Mouse (Mus musculus): ENCODE measurements around the gene Barhl1. TPM values are rescaled to one million over a fixed set of nuclear protein-coding genes. Genes with fewer than 3 reads are reported as not detected.

Barhl1 gene
- total RNA-seq, 2 experiments from 2014 or later: 0.17 TPM; not detected in 1

DNA sequence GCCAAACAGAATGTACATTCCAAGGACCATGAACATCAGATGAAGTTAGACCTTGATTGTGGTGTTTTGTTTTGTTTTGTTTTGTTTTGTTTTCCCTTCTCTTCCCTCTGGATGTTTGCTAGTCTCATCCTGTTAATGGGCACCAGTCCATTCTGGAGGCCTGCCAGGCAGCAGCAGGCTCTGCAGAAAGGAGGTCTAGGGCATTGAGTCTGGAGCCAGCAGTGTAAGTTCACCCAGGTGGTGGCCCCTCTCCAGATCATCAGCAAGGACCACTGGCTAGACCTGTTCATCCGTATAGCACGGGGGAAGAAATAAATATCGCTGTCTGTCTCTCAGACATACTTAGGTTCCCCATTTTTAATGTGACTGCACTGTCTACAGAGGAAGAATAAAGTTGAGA lies 35.2 kb downstream of the Barhl1 start:
- no peak for ATAC-seq (replicated peaks; ENCODE audit: low FRiP score, poor library complexity, severe bottlenecking)

DNA sequence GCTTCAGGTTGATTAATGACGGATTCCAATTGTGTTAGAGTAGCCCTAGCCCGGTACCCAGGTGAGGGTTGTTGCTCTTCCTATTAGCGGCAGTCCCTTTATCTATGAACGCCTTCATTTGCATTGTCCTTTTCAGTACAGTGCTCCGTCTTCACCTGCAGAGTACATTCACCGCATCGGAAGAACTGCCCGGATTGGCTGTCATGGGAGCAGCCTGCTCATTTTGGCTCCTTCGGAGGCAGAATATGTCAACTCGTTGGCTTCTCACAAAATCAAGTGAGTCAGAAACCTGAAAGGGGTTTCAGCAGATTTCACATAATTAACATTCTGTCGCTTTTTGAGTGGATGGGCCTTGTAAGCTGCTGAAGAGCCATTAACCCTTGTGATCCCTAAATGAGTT lies 40.9 kb downstream of the Barhl1 start:
- no peak for ATAC-seq (replicated peaks; ENCODE audit: low FRiP score, poor library complexity, severe bottlenecking)

DNA sequence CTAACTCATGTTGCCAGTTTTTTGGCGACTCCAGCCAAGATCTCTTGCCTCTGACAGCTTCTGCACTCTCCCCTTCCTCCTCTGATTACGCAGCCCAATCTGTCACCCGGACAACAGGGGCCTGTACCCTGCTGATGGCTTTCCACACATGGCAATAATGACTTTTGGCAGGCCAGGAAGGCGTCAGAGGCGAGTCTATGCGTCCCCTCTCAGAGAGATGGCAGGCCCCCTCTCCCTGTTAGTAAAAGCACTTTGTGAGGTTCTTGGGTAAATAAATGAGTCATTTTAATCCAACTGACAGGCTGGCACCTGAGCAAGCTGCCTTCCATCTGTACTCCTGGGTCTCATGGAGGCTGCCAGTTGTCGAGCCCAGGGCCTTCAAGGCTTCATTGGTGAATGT lies 49.0 kb downstream of the Barhl1 start:
- ATAC-seq (replicated peaks; ENCODE audit: low FRiP score, poor library complexity, severe bottlenecking): no peak

DNA sequence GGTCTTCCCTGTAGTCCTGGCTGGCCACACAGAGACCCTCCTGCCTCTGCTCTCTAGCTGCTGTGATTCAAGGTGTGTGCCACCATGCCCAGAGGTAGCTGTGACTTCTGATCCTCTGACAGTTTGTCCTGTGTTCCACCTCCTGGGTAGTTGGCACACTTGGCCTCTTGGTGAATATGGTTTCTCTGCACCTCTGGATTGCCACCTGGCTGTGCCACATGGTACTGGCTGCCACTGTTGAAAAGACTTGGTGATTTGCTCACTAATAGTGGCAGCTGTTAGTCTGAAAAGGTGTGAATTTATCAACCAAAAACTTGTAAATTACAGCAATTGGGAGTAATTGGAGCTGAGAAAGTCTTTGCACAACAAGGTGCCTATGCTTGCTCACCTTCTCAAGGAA lies 52.6 kb downstream of the Barhl1 start:
- ATAC-seq (replicated peaks; ENCODE audit: low FRiP score, poor library complexity, severe bottlenecking): no peak

DNA sequence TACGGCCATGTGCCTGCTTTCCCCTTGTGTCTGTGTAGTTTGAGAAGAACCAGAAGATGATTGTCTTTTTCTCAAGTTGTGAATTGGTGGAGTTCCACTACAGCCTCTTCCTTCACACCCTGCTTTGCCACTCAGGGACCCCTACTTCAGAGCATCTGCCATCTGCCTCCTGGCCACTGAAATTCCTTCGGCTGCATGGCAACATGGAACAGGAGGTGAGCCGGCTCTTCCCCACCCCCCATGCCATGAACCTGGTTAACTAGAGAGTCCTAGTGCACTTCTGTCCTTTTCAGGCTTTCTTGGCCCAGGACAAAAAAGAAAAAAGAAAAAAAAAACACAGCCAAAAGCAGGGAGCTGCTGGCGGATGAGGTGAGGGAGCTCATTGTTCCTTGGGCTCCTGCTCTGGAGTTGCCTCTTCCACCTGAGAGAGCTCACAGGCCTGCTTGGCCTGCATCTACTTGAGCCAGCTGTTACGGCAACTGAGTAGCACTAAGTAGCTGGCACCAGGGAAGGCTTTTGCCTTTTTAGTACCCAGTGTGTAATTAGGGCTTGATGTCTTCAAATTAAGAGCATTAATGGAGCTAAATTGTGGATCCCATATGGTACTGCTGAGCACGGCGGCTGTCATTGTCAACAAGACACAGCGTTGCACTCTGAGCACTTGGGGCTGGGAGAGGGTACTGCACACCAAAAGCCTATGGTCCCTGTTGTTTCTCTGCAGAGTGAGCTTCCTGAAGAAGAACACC lies 55.6 kb downstream of the Barhl1 start:
- ATAC-seq (replicated peaks; ENCODE audit: low FRiP score, poor library complexity, severe bottlenecking): no peak

DNA sequence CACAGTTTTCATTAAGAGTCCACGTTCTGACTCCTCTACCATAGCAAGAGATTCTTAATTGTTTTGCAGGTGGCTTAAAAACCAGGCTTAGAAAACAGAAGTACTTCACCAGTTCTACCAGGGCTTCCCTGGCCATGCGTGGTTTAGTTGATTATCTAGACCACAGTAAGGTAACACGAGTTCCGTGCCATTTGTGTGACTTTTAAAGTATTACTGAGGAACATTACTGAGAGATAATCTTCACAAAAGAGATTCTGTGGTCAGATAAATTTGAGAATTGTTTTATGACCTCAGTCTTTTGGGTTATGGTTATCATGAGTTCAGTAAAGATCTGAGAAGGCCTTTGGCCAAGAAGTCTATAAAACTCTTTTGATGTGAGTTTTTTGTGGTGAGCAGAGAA lies 57.2 kb downstream of the Barhl1 start:
- no peak for ATAC-seq (replicated peaks; ENCODE audit: low FRiP score, poor library complexity, severe bottlenecking)

Other genes starting within 250 kb of the Barhl1 start
- gene Spaca9, start 216.9 kb downstream of the Barhl1 start, total RNA-seq (2015; ENCODE audit: low replicate concordance): not detected in 2 replicates
- gene Spaca9, start 216.9 kb downstream of the Barhl1 start, total RNA-seq (2017; ENCODE audit: low replicate concordance): 0.85 TPM in 1 of 2 replicates, not detected in the other
- not detected in 2 replicates for gene Ak8, start 216.5 kb downstream of the Barhl1 start, total RNA-seq (2015; ENCODE audit: low replicate concordance)
- gene Ak8, start 216.5 kb downstream of the Barhl1 start, total RNA-seq (2017; ENCODE audit: low replicate concordance): not detected in 2 replicates
- gene Gtf3c4, start 76.3 kb downstream of the Barhl1 start, total RNA-seq (2015; ENCODE audit: low replicate concordance): 5.4 and 5.8 TPM in 2 replicates
- 5.1 and 5.4 TPM in 2 replicates for gene Gtf3c4, start 76.3 kb downstream of the Barhl1 start, total RNA-seq (2017; ENCODE audit: low replicate concordance)
- 1.5 and 5.0 TPM in 2 replicates for gene Ddx31, start 76.3 kb downstream of the Barhl1 start, total RNA-seq (2015; ENCODE audit: low replicate concordance)
- gene Ddx31, start 76.3 kb downstream of the Barhl1 start, total RNA-seq (2017; ENCODE audit: low replicate concordance): 0.98 and 2.0 TPM in 2 replicates
- gene Cfap77, start 138.4 kb upstream of the Barhl1 start, total RNA-seq (2015; ENCODE audit: low replicate concordance): not detected in 2 replicates
- gene Cfap77, start 138.4 kb upstream of the Barhl1 start, total RNA-seq (2017; ENCODE audit: low replicate concordance): not detected in 2 replicates
- 3.3 and 7.1 TPM in 2 replicates for gene Ttf1, start 143.6 kb upstream of the Barhl1 start, total RNA-seq (2015; ENCODE audit: low replicate concordance)
- 9.1 and 14.6 TPM in 2 replicates for gene Ttf1, start 143.6 kb upstream of the Barhl1 start, total RNA-seq (2017; ENCODE audit: low replicate concordance)
- gene Setx, start 207.5 kb upstream of the Barhl1 start, total RNA-seq (2015; ENCODE audit: low replicate concordance): 19.6 and 33.2 TPM in 2 replicates
- gene Setx, start 207.5 kb upstream of the Barhl1 start, total RNA-seq (2017; ENCODE audit: low replicate concordance): 25.1 and 27.9 TPM in 2 replicates